Mouse (Mus musculus): ENCODE measurements at regions not wholly inside any gene's neighbourhood (a gene's known extent, or its start where the extent isn't known, plus 50 kb on each side); places are given as distances from the start of the nearest gene placed in this dataset.

- ATAC-seq (replicated peaks; ENCODE audit: low FRiP score): no peak
- no peaks in the 10 kb centered on the region for H3K27me3 ChIP-seq (replicated peaks; ENCODE audit: control insufficient read depth, insufficient read depth, low read length)
- H3K9ac ChIP-seq (ENCODE audit: low read depth, low read length): no peak overlapping the region
- H3K4me1 ChIP-seq (replicated peaks; ENCODE audit: control insufficient read depth, insufficient read depth, low read length): no peaks in the 10 kb centered on the region
- H3K9me3 ChIP-seq (ENCODE audit: control insufficient read depth, low read length): no peaks in the 10 kb centered on the region
- 71% methylated on average over 9 of the region's 9 CpGs for WGBS
- no peak for DNase-seq (ENCODE audit: low spot score)
- H3K27ac ChIP-seq (ENCODE audit: low read depth, low read length): no peak overlapping the region
- no peaks in the 10 kb centered on the region for H3K36me3 ChIP-seq (ENCODE audit: control insufficient read depth, insufficient read depth, low read length)
- no peak overlapping the region for H3K4me2 ChIP-seq
- no peak overlapping the region for H3K4me3 ChIP-seq (ENCODE audit: low read depth, low read length)
Measured at GRCm38 (mm10) chr12:27537017-27537416, 194.6 kb upstream of the Sox11 start.

DNA sequence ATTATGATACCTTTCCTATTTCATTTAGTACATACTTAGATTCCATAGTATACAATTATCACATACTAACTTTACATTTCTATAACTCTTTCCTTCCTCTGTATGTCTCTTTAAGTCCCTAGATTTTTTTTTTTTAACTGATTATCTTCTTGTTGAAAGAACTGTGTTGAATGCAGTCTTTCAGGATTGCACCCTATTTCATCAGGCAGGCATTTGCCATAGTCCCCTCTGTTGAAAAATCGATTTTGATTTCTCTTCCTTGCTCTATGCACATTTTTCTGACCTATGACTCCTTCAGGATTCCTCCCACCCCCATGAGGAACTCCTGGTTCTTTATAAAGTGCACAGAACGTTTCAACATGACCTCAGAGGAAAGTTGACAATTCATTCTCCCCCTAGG lies 183.2 kb upstream of the Sox11 start:
- Histone ChIP-seq H3K9me3 (ENCODE audit: control insufficient read depth, low read length) (no peaks in the 10 kb centered on the region), H3K36me3 (ENCODE audit: control insufficient read depth, insufficient read depth, low read length) (no peaks in the 10 kb centered on the region), H3K4me1 (replicated peaks; ENCODE audit: control insufficient read depth, insufficient read depth, low read length) (no peaks in the 10 kb centered on the region), H3K27me3 (replicated peaks; ENCODE audit: control insufficient read depth, insufficient read depth, low read length) (no peaks in the 10 kb centered on the region), H3K9ac (ENCODE audit: low read depth, low read length) (no peak overlapping the region), H3K4me2 (no peak overlapping the region), H3K27ac (ENCODE audit: low read depth, low read length) (no peak overlapping the region), H3K4me3 (ENCODE audit: low read depth, low read length) (no peak overlapping the region)
- WGBS: 53% methylated on average over 2 of the region's 2 CpGs
- DNase-seq (ENCODE audit: low spot score) (no peak), ATAC-seq (replicated peaks; ENCODE audit: low FRiP score) (no peak)

GRCm38 (mm10) chr12:27513253-27513652 lies 170.9 kb upstream of the Sox11 start:
- no peaks in the 10 kb centered on the region for H3K4me1 ChIP-seq (replicated peaks; ENCODE audit: control insufficient read depth, insufficient read depth, low read length)
- H3K36me3 ChIP-seq (ENCODE audit: control insufficient read depth, insufficient read depth, low read length): no peaks in the 10 kb centered on the region
- DNase-seq (ENCODE audit: low spot score) (no peak), ATAC-seq (replicated peaks; ENCODE audit: low FRiP score) (no peak)
- no peak overlapping the region for H3K4me3 ChIP-seq (ENCODE audit: low read depth, low read length)
- no peak overlapping the region for H3K27ac ChIP-seq (ENCODE audit: low read depth, low read length)
- no peak overlapping the region for H3K9ac ChIP-seq (ENCODE audit: low read depth, low read length)
- H3K27me3 ChIP-seq (replicated peaks; ENCODE audit: control insufficient read depth, insufficient read depth, low read length): no peaks in the 10 kb centered on the region
- 75% methylated on average over 3 of the region's 3 CpGs for WGBS
- no peaks in the 10 kb centered on the region for H3K9me3 ChIP-seq (ENCODE audit: control insufficient read depth, low read length)
- H3K4me2 ChIP-seq: no peak overlapping the region

GRCm38 (mm10) chr12:27508226-27508560 lies 165.8 kb upstream of the Sox11 start:
- DNase-seq (ENCODE audit: low spot score) (no peak), ATAC-seq (replicated peaks; ENCODE audit: low FRiP score) (no peak)
- H3K27me3 ChIP-seq (replicated peaks; ENCODE audit: control insufficient read depth, insufficient read depth, low read length): no peaks in the 10 kb centered on the region
- H3K9me3 ChIP-seq (ENCODE audit: control insufficient read depth, low read length): no peaks in the 10 kb centered on the region
- no peak overlapping the region for H3K4me2 ChIP-seq
- H3K9ac ChIP-seq (ENCODE audit: low read depth, low read length): no peak overlapping the region
- no peaks in the 10 kb centered on the region for H3K36me3 ChIP-seq (ENCODE audit: control insufficient read depth, insufficient read depth, low read length)
- H3K27ac ChIP-seq (ENCODE audit: low read depth, low read length): no peak overlapping the region
- H3K4me3 ChIP-seq (ENCODE audit: low read depth, low read length): no peak overlapping the region
- no peaks in the 10 kb centered on the region for H3K4me1 ChIP-seq (replicated peaks; ENCODE audit: control insufficient read depth, insufficient read depth, low read length)

DNA sequence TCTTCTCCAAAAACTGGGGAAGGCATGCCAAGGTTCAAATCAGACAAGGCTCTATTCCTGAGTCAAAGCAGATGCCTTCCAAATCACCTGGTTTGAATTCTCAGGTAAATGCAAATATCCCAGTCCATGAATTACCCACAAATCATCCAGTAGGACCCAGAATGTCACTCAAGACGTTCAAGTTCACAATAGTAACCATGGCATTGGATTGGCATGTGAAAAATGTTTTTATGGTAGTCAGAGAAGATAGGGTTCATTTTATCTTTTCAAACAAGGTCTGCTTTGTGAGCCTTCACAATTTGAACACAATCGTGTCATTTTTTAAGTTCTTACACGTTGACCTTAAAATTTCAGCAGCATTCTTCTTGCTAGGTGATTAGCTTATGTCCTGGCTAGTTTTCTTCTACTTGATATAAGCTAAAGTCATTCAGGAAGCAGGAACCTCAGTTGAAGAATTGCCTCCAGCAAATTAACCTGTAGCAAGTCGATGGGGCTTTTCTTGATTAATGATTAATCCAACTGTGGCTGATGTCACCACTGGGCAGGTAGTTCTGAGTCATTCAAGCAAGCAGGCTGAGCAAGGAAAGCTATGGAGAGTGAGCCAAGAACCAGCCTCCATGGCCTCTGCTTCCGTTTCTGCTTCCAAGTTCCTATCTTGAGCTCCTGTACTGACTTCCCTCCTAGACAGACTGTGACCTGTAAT lies 165.3 kb upstream of the Sox11 start:
- DNase-seq (ENCODE audit: low spot score) (no peak), ATAC-seq (replicated peaks; ENCODE audit: low FRiP score) (no peak)
- no peaks in the 10 kb centered on the region for H3K4me1 ChIP-seq (replicated peaks; ENCODE audit: control insufficient read depth, insufficient read depth, low read length)
- H3K27ac ChIP-seq (ENCODE audit: low read depth, low read length): no peak overlapping the region
- H3K9me3 ChIP-seq (ENCODE audit: control insufficient read depth, low read length): no peaks in the 10 kb centered on the region
- no peak overlapping the region for H3K9ac ChIP-seq (ENCODE audit: low read depth, low read length)
- H3K27me3 ChIP-seq (replicated peaks; ENCODE audit: control insufficient read depth, insufficient read depth, low read length): no peaks in the 10 kb centered on the region
- H3K36me3 ChIP-seq (ENCODE audit: control insufficient read depth, insufficient read depth, low read length): no peaks in the 10 kb centered on the region
- WGBS: 52% methylated on average over 5 of the region's 5 CpGs
- no peak overlapping the region for H3K4me3 ChIP-seq (ENCODE audit: low read depth, low read length)
- H3K4me2 ChIP-seq: no peak overlapping the region

DNA sequence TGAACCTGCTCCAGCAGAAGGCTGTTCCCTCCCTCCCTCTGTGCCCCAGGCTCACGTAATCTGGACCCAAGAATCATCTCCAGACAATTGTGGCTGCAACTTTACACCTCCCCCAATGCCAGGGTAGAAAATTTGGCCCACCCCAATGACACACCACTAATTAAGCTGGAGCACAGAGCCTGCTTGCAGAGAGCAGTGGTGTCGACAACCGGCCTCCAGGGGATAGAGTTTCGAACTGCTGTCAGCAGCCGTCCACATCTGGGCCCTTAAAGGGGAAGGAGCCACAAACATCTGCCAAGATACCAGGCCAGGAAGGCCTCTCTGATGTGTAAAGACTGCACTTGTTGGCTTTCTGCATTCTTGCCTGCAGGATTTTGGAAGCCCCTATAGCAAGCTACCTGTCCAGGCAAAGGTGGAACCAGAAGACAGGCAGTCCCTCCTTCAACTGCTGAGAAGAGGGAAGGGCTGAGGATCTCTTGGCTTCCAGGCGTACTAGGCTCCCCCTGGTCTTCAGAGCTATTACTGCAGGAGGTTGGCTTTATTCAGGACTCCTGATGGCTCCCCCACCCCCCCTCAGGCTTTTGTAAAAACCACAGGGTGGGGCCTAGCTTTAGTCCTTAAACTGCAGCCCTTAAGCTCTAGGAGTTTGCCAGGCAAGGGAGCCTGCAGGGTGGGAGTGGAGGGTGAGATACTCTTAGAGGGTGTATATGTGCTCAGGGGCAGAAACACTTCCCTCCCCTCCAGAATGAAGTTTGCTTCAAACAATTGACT lies 160.5 kb upstream of the Sox11 start:
- WGBS: 38% methylated on average over 6 of the region's 6 CpGs
- DNase-seq (ENCODE audit: low spot score): no peak
- H3K4me2 ChIP-seq: no peak overlapping the region
- no peaks in the 10 kb centered on the region for H3K27me3 ChIP-seq (replicated peaks; ENCODE audit: control insufficient read depth, insufficient read depth, low read length)
- no peak for ATAC-seq (replicated peaks; ENCODE audit: low FRiP score)
- H3K9ac ChIP-seq (ENCODE audit: low read depth, low read length): no peak overlapping the region
- no peaks in the 10 kb centered on the region for H3K9me3 ChIP-seq (ENCODE audit: control insufficient read depth, low read length)
- H3K4me1 ChIP-seq (replicated peaks; ENCODE audit: control insufficient read depth, insufficient read depth, low read length): no peaks in the 10 kb centered on the region
- no peak overlapping the region for H3K27ac ChIP-seq (ENCODE audit: low read depth, low read length)
- no peaks in the 10 kb centered on the region for H3K36me3 ChIP-seq (ENCODE audit: control insufficient read depth, insufficient read depth, low read length)
- no peak overlapping the region for H3K4me3 ChIP-seq (ENCODE audit: low read depth, low read length)

DNA sequence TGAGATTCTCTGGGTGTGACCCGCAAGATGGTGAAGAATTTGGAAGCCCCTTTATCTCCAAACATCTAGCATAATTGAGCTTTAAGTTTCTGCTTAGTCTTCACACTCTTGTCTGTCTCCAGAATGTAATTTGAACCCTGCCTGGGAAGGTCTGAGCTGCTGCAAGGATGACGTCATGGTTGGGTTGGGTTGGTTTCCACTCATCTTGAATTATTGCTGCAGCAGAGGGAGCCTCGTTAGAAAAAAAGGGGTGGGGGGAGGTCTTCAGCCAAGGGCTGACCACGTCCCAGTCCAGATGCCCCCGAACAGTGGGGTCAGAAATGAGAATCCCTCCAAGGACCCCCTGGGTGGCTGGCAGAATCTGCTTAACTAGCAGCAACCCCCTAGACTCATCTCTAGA lies 158.1 kb upstream of the Sox11 start:
- H3K9ac ChIP-seq (ENCODE audit: low read depth, low read length): no peak overlapping the region
- H3K36me3 ChIP-seq (ENCODE audit: control insufficient read depth, insufficient read depth, low read length): no peaks in the 10 kb centered on the region

DNA sequence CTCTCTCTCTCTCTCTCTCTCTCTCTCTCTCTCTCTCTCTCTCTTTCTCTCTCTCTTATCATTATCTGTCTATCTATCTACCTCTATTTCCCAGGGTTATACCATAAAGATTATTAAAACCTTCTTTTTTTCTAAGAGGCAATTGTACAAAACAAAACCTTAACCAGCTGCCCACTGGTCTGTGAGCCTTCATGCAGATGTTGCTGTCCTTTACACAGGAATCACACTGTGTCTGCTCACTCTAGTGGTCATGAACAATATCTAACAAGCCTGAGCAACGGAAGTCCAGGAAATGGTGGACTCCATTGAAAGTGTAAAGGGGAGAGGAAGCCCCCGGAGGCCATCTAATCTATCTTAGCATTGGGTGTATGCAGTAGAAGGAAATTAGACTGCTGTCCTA lies 156.9 kb upstream of the Sox11 start:
- H3K36me3 ChIP-seq (ENCODE audit: control insufficient read depth, insufficient read depth, low read length): no peaks in the 10 kb centered on the region
- no peak for DNase-seq (ENCODE audit: low spot score)
- no peak overlapping the region for H3K27ac ChIP-seq (ENCODE audit: low read depth, low read length)

More for the DNA sequence above, 158.1 kb upstream of the Sox11 start:
- WGBS: 24% methylated on average over 5 of the region's 5 CpGs
- H3K9me3 ChIP-seq (ENCODE audit: control insufficient read depth, low read length): no peaks in the 10 kb centered on the region
- DNase-seq (ENCODE audit: low spot score) (no peak), ATAC-seq (replicated peaks; ENCODE audit: low FRiP score) (no peak)
- H3K27me3 ChIP-seq (replicated peaks; ENCODE audit: control insufficient read depth, insufficient read depth, low read length): no peaks in the 10 kb centered on the region
- H3K27ac ChIP-seq (ENCODE audit: low read depth, low read length): no peak overlapping the region
- H3K4me2 ChIP-seq: no peak overlapping the region
- H3K4me3 ChIP-seq (ENCODE audit: low read depth, low read length): no peak overlapping the region
- H3K4me1 ChIP-seq (replicated peaks; ENCODE audit: control insufficient read depth, insufficient read depth, low read length): no peaks in the 10 kb centered on the region

More for the DNA sequence above, 156.9 kb upstream of the Sox11 start:
- Histone ChIP-seq H3K4me1 (replicated peaks; ENCODE audit: control insufficient read depth, insufficient read depth, low read length) (no peaks in the 10 kb centered on the region), H3K4me2 (no peak overlapping the region), H3K9ac (ENCODE audit: low read depth, low read length) (no peak overlapping the region), H3K9me3 (ENCODE audit: control insufficient read depth, low read length) (no peaks in the 10 kb centered on the region), H3K27me3 (replicated peaks; ENCODE audit: control insufficient read depth, insufficient read depth, low read length) (no peaks in the 10 kb centered on the region), H3K4me3 (ENCODE audit: low read depth, low read length) (no peak overlapping the region)
- 37% methylated on average over 2 of the region's 2 CpGs for WGBS
- ATAC-seq (replicated peaks; ENCODE audit: low FRiP score): no peak

Data from liver, embryonic 11.5 days (tissue).